Mouse (Mus musculus): ENCODE results near the gene Slc38a9. TPM values are rescaled to one million over a fixed set of nuclear protein-coding genes. Genes with fewer than 3 reads are reported as not detected.

Slc38a9 gene
- polyA plus RNA-seq (2021; fragmentation: Nextera tagmentation): 4.6 and 4.8 TPM in 2 replicates
- long read RNA-seq, experiment 1, full-length matches to known transcripts: 14 of 19 reads
- long read RNA-seq, experiment 1, partial matches to known transcripts: 4 of 19 reads
- long read RNA-seq, experiment 1, other reads (novel, unspliced or antisense): 1 of 19 reads
- long read RNA-seq, experiment 2, full-length matches to known transcripts: 29 of 45 reads
- long read RNA-seq, experiment 2, partial matches to known transcripts: 4 of 45 reads
- long read RNA-seq, experiment 2, other reads (novel, unspliced or antisense): 12 of 45 reads

DNA sequence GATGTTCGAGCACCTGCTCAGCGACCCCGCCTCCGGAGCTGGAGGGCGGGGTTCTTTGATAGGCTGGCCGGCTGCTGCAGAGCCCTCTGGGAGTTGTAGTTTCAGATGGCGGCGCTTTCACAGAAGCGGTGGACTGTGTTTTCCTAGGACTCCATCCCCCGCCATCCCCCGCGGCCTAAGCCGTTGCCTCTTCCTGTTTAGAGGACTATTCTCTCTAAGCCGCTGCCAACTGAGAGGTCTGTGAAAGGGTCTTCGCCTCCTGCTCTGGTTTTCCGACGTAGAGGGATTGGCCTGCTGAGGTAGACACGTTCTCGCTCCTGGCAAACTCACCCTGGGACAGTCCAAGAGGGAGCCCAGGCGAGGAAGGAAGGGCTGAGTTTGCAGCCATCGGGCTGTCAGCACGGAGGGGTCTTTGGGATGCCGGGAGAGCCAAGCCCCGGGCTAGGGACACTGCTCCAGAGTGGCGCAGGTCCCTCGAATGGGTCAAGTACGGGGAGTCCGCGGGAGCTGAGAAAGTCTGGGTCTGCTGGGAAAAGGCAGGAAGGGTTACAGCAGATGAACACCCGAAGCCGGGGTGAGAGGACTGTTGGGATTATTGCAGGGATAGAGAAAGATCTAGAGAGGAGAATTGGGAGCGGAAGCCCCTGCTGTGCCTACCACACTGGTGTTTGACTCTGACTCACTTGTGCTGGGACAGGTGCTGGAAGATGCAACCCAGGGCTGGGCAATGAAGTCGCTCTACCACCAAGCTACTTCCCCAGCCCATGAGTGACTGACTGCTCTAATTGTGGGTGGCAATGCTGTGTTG is at the start of gene Slc38a9:
Slc38a9 (plus strand) TSS at position 178 of the 808 bp plus-strand sequence.

DNA sequence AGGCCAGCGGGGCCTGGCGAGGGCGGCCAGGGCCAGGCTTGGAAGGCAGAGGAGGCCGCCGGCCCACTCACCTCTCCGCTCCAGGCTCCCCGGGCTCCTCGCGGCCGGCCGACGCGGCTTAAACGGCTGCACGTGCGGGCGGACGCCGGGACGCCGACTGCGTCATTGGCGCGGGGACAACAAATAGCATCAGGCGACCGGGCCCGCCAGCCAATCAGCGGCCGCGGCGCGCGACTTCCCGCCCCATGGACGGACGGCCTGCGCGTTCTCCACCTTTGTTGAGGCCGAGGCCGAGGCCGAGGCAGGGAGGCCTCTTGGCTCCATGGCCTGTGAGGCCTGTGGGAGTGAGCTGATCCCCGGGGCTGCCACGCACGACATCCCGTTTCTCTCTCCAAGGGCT is 8.3 kb upstream of the Slc38a9 start, which contains the start of gene Ddx4:
Ddx4 (minus strand) TSS at position 271 of the 400 bp plus-strand sequence.

Other genes starting within 250 kb of the Slc38a9 start
- gene Il6st, start 196.7 kb upstream of the Slc38a9 start, polyA plus RNA-seq (2021; fragmentation: Nextera tagmentation): 6.7 and 12.5 TPM in 2 replicates
- gene Il31ra, start 66.4 kb upstream of the Slc38a9 start, polyA plus RNA-seq (2021; fragmentation: Nextera tagmentation): not detected in 2 replicates
- gene Ddx4, start 8.3 kb upstream of the Slc38a9 start, polyA plus RNA-seq (2021; fragmentation: Nextera tagmentation): 0.23 and 0.30 TPM in 2 replicates
- gene Plpp1, start 140.0 kb downstream of the Slc38a9 start, polyA plus RNA-seq (2021; fragmentation: Nextera tagmentation): 58.1 and 59.7 TPM in 2 replicates

All from layer of hippocampus, adult 6 months (tissue).